Mouse (Mus musculus) natural killer cell, adult 2 months (primary cell): ENCODE data around the gene Ephb3.

Source experiments
- DNase-seq, 2 experiments: peaks; one replicate each; pipeline ENCODE4 v3.0.0; 2022; ENCODE audit warnings: low spot score in 2 of 2

The Ephb3 gene

GRCm38 (mm10) chr16:21245931-21246390, 41.4 kb downstream of the Ephb3 start:
- peak; percentile 27 to 53 for DNase-seq

DNA sequence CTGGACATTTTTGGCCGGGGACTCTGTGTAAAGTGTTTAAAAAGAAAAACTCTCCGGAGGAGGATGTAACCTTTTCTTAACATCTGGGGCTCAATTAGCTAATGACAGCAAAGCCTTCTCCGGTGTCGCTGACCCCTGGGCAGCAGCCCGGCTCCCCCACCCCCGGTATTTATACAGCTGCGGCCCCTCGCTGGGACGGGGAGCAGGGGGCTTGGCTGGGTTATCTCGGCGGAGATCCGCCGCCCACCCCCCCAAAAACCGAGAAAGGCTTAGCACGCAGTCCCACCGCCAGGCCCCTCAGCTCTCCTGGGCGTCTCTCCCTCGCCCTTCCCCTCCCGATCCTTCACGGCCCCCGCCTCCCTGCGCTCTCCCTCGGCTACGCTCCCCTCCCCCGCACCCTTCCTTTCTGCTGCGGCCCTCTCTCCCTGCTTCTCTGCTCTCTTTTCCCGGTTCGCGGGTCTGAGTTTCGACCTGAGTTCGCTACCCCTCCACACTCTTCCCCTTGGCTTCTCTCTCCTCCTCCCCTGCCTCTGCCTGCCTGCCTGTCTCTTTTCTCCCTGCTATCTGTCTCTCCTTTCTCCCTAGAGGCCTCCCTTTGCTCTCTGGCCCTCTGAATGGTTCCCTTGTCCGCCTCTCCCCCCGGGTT, 42.0 kb downstream of the Ephb3 start:
- no peak for DNase-seq

DNA sequence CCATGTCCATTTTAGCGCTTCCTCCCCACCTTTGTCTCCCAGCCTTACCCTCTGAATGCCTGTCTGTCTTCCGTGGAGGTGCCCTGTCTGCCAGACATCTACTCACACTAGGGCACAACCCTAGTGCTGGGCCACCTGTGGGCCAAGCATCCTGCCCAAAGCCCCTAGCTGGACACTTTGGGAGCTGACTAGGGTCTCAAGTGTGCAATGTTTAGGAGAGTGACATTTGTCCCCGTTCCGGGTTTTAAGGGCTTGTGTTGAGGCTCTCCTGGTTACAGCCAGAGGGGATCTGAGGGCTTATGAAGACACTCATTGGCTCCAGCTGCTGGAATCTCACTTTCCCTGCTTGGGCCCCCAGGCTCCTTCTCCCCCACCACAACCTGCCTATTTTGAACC, 42.5 kb downstream of the Ephb3 start:
- no peak for DNase-seq

DNA sequence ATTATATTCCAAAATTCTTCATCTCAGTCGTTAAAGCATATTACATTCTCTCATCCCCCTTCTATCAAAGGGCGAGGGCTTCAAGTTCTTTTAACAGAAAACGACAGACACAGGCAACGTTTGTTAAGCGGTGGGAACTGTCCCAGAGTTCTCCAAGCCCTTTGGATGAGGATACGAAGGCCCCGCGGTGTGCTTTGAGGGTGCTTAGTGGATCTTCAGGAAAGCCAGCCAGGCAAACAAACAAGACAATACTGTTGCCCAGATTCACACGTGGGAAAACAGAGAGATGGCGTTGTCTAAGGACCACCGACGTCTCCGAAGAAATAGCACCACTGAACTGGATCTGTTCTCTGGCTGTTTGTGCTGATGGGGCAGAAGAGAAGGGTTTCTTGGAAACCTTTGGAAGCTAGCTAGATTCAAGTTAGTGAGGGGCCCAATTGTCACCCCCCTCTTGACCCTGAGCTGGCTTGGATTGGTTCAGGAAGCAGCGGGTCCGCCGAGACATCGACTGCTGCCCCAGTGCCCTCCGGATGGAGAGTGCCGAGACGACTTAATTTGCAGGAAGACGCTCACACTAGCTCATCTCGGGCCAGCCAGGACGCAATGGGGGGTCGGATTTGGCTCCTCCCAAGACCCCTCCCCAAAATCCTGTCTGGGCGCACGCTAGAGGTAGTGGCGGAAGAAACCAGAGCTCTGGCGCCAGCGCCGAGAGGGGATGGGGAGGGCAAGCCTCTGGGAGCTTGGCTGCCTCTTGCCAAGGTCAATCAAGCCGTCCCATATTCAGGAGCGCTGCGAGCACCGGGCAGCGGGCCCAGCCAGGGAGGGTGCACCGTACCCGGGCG, 43.5 kb downstream of the Ephb3 start:
- no peak for DNase-seq

- no peak for DNase-seq
Measured at GRCm38 (mm10) chr16:21248713-21249531, 44.4 kb downstream of the Ephb3 start.

GRCm38 (mm10) chr16:21252401-21252955, 47.9 kb downstream of the Ephb3 start:
- no peak for DNase-seq

- DNase-seq: no peak
Measured at GRCm38 (mm10) chr16:21255574-21256304, 51.2 kb downstream of the Ephb3 start.

DNA sequence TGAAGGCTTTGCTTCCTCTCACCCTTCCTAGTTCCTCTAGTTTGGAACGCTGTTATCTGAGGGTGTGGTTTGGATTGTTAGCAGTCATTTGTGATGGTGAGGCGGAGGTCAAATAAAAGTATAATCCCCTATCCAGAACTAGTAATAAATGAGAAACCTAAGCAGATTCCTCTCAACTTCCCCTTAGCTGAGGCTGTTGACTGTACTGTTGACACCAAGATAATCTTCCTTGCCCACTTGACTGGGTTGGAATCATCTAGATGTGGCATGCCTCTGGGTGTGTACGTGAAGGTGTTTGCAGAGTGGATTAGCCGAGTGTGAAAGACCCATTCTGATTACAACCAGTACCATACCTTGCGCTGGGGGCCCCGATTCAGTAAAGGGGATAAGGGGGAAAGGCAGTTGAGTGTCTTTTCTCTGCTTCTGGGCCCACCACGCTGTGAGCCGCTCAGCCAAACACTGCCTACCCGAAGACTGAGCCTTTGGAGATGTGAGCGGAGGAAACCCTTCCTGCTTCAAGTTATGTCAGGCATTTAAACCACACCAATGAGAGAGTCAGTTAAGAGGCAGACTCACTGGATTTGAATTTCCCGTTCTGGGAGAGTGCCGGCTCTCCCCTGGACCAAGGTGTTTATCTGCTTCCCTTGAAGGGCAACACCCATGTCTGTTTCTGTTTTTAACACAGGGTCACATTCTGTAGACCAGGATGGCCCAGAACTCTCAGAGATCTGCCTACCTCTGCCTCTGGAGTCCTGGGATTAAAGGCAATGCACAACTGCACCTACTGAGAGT, 52.2 kb downstream of the Ephb3 start:
- no peak for DNase-seq

GRCm38 (mm10) chr16:21265417-21265816, 60.9 kb downstream of the Ephb3 start:
- DNase-seq: no peak

GRCm38 (mm10) chr16:21269775-21270174, 65.2 kb downstream of the Ephb3 start:
- DNase-seq: no peak

DNA sequence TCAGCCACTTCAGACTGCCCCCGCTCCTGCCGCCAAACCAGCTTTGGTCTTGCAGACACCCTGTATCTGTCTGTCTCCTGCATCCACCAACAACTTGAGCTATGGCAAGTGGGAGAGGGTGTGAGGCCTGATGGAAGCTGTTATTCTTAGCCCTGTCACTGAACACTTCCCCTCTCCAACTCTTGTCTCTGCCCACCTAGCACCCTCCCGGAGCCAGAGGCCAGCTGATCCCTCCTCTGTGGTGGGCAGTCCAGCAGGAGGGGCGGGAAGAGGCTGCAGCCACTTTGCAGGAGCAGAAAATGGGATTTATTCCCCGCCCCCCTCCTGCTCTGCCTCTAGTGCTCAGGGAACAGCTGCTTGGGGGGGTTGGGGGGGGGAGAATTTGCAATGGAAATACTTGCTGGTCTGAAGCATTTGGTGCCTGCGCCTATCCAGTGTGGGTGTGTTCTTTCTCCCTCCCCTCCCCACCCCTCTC, 67.3 kb downstream of the Ephb3 start:
- DNase-seq: no peak

GRCm38 (mm10) chr16:21272748-21273147, 68.2 kb downstream of the Ephb3 start:
- DNase-seq: no peak
